Mouse (Mus musculus): ENCODE measurements around the gene Serpina1e. TPM values are rescaled to one million over a fixed set of nuclear protein-coding genes. Genes with fewer than 3 reads are reported as not detected.

Gene Serpina1e
- polyA plus RNA-seq, 1 experiment = 1.0 TPM

DNA sequence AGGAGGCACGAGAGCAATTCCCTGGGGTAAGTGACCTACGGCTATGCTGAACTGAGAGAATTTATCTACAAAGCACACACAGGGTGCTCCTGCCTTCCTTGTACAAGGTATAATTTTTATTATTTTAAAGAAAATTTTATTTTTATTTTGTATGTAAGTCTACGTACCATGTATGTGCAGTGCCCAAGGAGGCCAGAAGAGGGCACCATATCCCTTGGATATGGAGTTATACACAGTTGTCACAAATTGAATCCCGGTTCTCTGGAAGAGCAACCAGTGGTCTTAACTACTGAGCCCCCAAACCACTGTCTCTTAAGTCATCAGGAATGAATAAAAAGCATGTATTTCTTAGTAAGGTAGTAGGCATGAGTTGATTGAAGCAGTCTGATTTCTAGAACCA is 26.2 kb upstream of the Serpina1e start:
- TF ChIP-seq POLR2A (IDR thresholded peaks at IDR 0.05; ENCODE audit: low read depth, low read length) (no peak), CTCF (IDR thresholded peaks at IDR 0.05; ENCODE audit: extremely low read depth, insufficient read depth, insufficient read length, insufficient replicate concordance) (no peak)
- 61% methylated on average over 4 of the region's 4 CpGs for WGBS
- H3K36me3 ChIP-seq (ENCODE audit: control insufficient read depth, insufficient read depth, low read length) = no peaks in the 10 kb centered on the region
- no peak for DNase-seq (ENCODE audit: low read depth in 1 of 2, low spot score in 2 of 2)
- no peak overlapping the region for H3K27ac ChIP-seq (ENCODE audit: insufficient read depth, low read length)
- H3K4me3 ChIP-seq (ENCODE audit: extremely low read depth, insufficient read depth, insufficient read length) = no peak overlapping the region
- H3K27me3 ChIP-seq (ENCODE audit: control insufficient read depth, insufficient read depth, low read length) = no peaks in the 10 kb centered on the region
- no peaks in the 10 kb centered on the region for H3K4me1 ChIP-seq (ENCODE audit: control insufficient read depth, insufficient read depth, insufficient read length)

DNA sequence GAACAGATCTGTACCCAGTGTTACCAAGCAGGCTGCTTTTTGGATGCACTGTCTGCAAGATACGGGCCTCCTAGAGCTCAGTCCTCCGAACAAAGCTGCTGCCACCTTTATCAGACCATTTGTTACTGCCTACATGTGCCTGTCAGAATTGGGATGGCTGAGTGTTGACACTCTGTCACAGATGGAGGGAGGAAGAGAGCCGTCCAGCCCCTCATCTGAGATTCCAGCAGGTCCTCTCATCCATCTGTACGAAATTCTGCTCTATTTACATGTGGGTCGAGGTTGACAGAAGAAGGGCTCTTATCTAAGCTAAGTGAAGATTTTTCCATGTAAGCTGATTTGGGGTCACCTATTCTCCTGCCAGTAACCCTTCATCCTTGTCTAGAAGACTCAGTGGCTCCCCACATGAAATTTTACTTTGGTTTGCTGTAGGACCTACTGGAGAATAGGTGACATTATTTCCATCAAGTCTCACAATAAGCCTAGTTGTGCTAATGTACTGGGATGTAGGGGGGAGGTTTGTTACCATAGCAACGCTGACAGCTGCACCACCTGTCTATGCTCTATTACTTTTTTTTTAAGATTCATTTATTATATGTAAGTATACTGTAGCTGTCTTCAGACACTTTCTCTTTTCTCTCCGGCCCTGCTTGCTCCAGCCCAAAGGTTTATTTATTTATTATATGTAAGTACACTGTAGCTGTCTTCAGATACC is 23.0 kb upstream of the Serpina1e start:
- 83% methylated on average over 7 of the region's 7 CpGs for whole genome bisulfite sequencing
- no peaks in the 10 kb centered on the region for H3K36me3 ChIP-seq (ENCODE audit: control insufficient read depth, insufficient read depth, low read length)
- no peaks in the 10 kb centered on the region for H3K4me1 ChIP-seq (ENCODE audit: control insufficient read depth, insufficient read depth, insufficient read length)
- H3K27me3 ChIP-seq (ENCODE audit: control insufficient read depth, insufficient read depth, low read length) = no peaks in the 10 kb centered on the region
- H3K27ac ChIP-seq (ENCODE audit: insufficient read depth, low read length) = no peak overlapping the region
- no peak for DNase-seq (ENCODE audit: low read depth in 1 of 2, low spot score in 2 of 2)
- TF ChIP-seq CTCF (IDR thresholded peaks at IDR 0.05; ENCODE audit: extremely low read depth, insufficient read depth, insufficient read length, insufficient replicate concordance) = no peak
- no peak for TF ChIP-seq POLR2A (IDR thresholded peaks at IDR 0.05; ENCODE audit: low read depth, low read length)
- no peak overlapping the region for H3K4me3 ChIP-seq (ENCODE audit: extremely low read depth, insufficient read depth, insufficient read length)

- no peak for TF ChIP-seq POLR2A (IDR thresholded peaks at IDR 0.05; ENCODE audit: low read depth, low read length)
- no peak for TF ChIP-seq CTCF (IDR thresholded peaks at IDR 0.05; ENCODE audit: extremely low read depth, insufficient read depth, insufficient read length, insufficient replicate concordance)
- no peak overlapping the region for H3K27ac ChIP-seq (ENCODE audit: insufficient read depth, low read length)
- no peak overlapping the region for H3K4me3 ChIP-seq (ENCODE audit: extremely low read depth, insufficient read depth, insufficient read length)
- DNase-seq (ENCODE audit: low read depth in 1 of 2, low spot score in 2 of 2) = no peak
- H3K36me3 ChIP-seq (ENCODE audit: control insufficient read depth, insufficient read depth, low read length) = no peaks in the 10 kb centered on the region
- H3K4me1 ChIP-seq (ENCODE audit: control insufficient read depth, insufficient read depth, insufficient read length) = no peaks in the 10 kb centered on the region
- WGBS = 85% methylated on average over 10 of the region's 10 CpGs
- H3K27me3 ChIP-seq (ENCODE audit: control insufficient read depth, insufficient read depth, low read length) = no peaks in the 10 kb centered on the region
These were observed 19.5 kb upstream of the Serpina1e start for GRCm38 (mm10) chr12:103978294-103978693.

GRCm38 (mm10) chr12:103977846-103978245 is 19.1 kb upstream of the Serpina1e start:
- DNase-seq (ENCODE audit: low read depth in 1 of 2, low spot score in 2 of 2) = no peak
- H3K27me3 ChIP-seq (ENCODE audit: control insufficient read depth, insufficient read depth, low read length) = no peaks in the 10 kb centered on the region
- TF ChIP-seq POLR2A (IDR thresholded peaks at IDR 0.05; ENCODE audit: low read depth, low read length) = no peak
- TF ChIP-seq CTCF (IDR thresholded peaks at IDR 0.05; ENCODE audit: extremely low read depth, insufficient read depth, insufficient read length, insufficient replicate concordance) = no peak
- H3K4me1 ChIP-seq (ENCODE audit: control insufficient read depth, insufficient read depth, insufficient read length) = no peaks in the 10 kb centered on the region
- no peaks in the 10 kb centered on the region for H3K36me3 ChIP-seq (ENCODE audit: control insufficient read depth, insufficient read depth, low read length)
- 33% methylated on average over 5 of the region's 5 CpGs for WGBS
- no peak overlapping the region for H3K27ac ChIP-seq (ENCODE audit: insufficient read depth, low read length)
- H3K4me3 ChIP-seq (ENCODE audit: extremely low read depth, insufficient read depth, insufficient read length) = no peak overlapping the region

DNA sequence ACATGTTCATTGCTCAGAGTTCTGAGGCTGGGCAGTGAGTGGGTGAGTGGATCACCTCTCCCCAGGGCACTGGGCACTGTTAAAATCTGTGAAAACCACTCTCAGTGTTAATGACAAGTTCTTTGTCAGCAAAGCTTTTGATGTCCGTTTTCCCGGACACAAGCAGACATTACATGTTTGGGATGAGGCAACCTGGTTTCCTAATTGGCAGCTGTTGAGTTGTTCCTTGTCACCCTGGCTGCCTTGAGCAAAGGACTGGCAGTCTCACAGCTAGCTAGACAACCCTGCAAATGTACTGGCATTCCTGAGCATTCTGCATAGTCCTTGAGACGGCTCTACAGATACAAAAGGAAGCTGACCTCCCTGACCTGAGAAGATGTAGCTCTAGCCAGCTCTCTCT is 18.3 kb upstream of the Serpina1e start:
- H3K27ac ChIP-seq (ENCODE audit: insufficient read depth, low read length) = no peak overlapping the region
- 83% methylated on average over 3 of the region's 3 CpGs for WGBS
- no peaks in the 10 kb centered on the region for H3K36me3 ChIP-seq (ENCODE audit: control insufficient read depth, insufficient read depth, low read length)
- no peak for DNase-seq (ENCODE audit: low read depth in 1 of 2, low spot score in 2 of 2)
- H3K27me3 ChIP-seq (ENCODE audit: control insufficient read depth, insufficient read depth, low read length) = no peaks in the 10 kb centered on the region
- TF ChIP-seq CTCF (IDR thresholded peaks at IDR 0.05; ENCODE audit: extremely low read depth, insufficient read depth, insufficient read length, insufficient replicate concordance) (no peak), POLR2A (IDR thresholded peaks at IDR 0.05; ENCODE audit: low read depth, low read length) (no peak)
- no peak overlapping the region for H3K4me3 ChIP-seq (ENCODE audit: extremely low read depth, insufficient read depth, insufficient read length)
- H3K4me1 ChIP-seq (ENCODE audit: control insufficient read depth, insufficient read depth, insufficient read length) = no peaks in the 10 kb centered on the region

- no peak for DNase-seq (ENCODE audit: low read depth in 1 of 2, low spot score in 2 of 2)
- no peaks in the 10 kb centered on the region for H3K36me3 ChIP-seq (ENCODE audit: control insufficient read depth, insufficient read depth, low read length)
- H3K27me3 ChIP-seq (ENCODE audit: control insufficient read depth, insufficient read depth, low read length) = no peaks in the 10 kb centered on the region
- TF ChIP-seq POLR2A (IDR thresholded peaks at IDR 0.05; ENCODE audit: low read depth, low read length) = no peak
- TF ChIP-seq CTCF (IDR thresholded peaks at IDR 0.05; ENCODE audit: extremely low read depth, insufficient read depth, insufficient read length, insufficient replicate concordance) = no peak
- H3K4me3 ChIP-seq (ENCODE audit: extremely low read depth, insufficient read depth, insufficient read length) = no peak overlapping the region
- WGBS = 91% methylated on average over 4 of the region's 4 CpGs
- H3K27ac ChIP-seq (ENCODE audit: insufficient read depth, low read length) = no peak overlapping the region
- no peaks in the 10 kb centered on the region for H3K4me1 ChIP-seq (ENCODE audit: control insufficient read depth, insufficient read depth, insufficient read length)
These were observed 12.3 kb upstream of the Serpina1e start for GRCm38 (mm10) chr12:103971080-103971479.

- Histone ChIP-seq H3K27me3 (ENCODE audit: control insufficient read depth, insufficient read depth, low read length) (no peaks in the 10 kb centered on the region), H3K36me3 (ENCODE audit: control insufficient read depth, insufficient read depth, low read length) (no peaks in the 10 kb centered on the region), H3K4me3 (ENCODE audit: extremely low read depth, insufficient read depth, insufficient read length) (no peak overlapping the region), H3K27ac (ENCODE audit: insufficient read depth, low read length) (no peak overlapping the region), H3K4me1 (ENCODE audit: control insufficient read depth, insufficient read depth, insufficient read length) (no peaks in the 10 kb centered on the region)
- 90% methylated on average over 9 of the region's 9 CpGs for WGBS
- DNase-seq (ENCODE audit: low read depth in 1 of 2, low spot score in 2 of 2) = no peak
- TF ChIP-seq POLR2A (IDR thresholded peaks at IDR 0.05; ENCODE audit: low read depth, low read length) = no peak
- TF ChIP-seq CTCF (IDR thresholded peaks at IDR 0.05; ENCODE audit: extremely low read depth, insufficient read depth, insufficient read length, insufficient replicate concordance) = no peak
These were observed 10.9 kb upstream of the Serpina1e start for GRCm38 (mm10) chr12:103969577-103970116.

Data from spleen, adult 2 months (tissue).